Mouse (Mus musculus): Measurements from ENCODE around the gene Dvl1.

Dvl1 gene

GRCm38 (mm10) chr4:155846871-155847578, at the start of gene Dvl1:
Dvl1 (plus strand) TSS chr4:155847402.
- DNase-seq (ENCODE audit: low read depth), result no peak

- DNase-seq (ENCODE audit: low read depth), result no peak
Observed at GRCm38 (mm10) chr4:155802075-155802474, 45.1 kb upstream of the Dvl1 start.

GRCm38 (mm10) chr4:155802741-155803339, 44.4 kb upstream of the Dvl1 start, which contains the start of gene Mrpl20:
Mrpl20 (plus strand) TSS chr4:155802878.
- peak; percentile 42 for DNase-seq (ENCODE audit: low read depth)

GRCm38 (mm10) chr4:155803340-155804041, 43.7 kb upstream of the Dvl1 start:
- DNase-seq (ENCODE audit: low read depth), result peak; percentile 95

GRCm38 (mm10) chr4:155807841-155808240, 39.4 kb upstream of the Dvl1 start:
- no peak for DNase-seq (ENCODE audit: low read depth)

GRCm38 (mm10) chr4:155811929-155812664, 35.1 kb upstream of the Dvl1 start, which contains the start of gene Ccnl2:
Ccnl2 (plus strand) TSS chr4:155812489.
- peak; percentile 93 for DNase-seq (ENCODE audit: low read depth)

GRCm38 (mm10) chr4:155812665-155813181, 34.5 kb upstream of the Dvl1 start:
- no peak for DNase-seq (ENCODE audit: low read depth)

- DNase-seq (ENCODE audit: low read depth), result no peak
Observed at GRCm38 (mm10) chr4:155817533-155817932, 29.7 kb upstream of the Dvl1 start.

GRCm38 (mm10) chr4:155821025-155821424, 26.2 kb upstream of the Dvl1 start:
- no peak for DNase-seq (ENCODE audit: low read depth)

- no peak for DNase-seq (ENCODE audit: low read depth)
Observed at GRCm38 (mm10) chr4:155823443-155823842, 23.8 kb upstream of the Dvl1 start.

- DNase-seq (ENCODE audit: low read depth), result no peak
Observed at GRCm38 (mm10) chr4:155829866-155830265, 17.3 kb upstream of the Dvl1 start.

GRCm38 (mm10) chr4:155830596-155830995, 16.6 kb upstream of the Dvl1 start:
- DNase-seq (ENCODE audit: low read depth), result no peak

GRCm38 (mm10) chr4:155831205-155831766, 15.9 kb upstream of the Dvl1 start, which contains the start of gene Aurkaip1:
Aurkaip1 (plus strand) TSS chr4:155831272.
- peak; percentile 95 for DNase-seq (ENCODE audit: low read depth)

GRCm38 (mm10) chr4:155831831-155832230, 15.4 kb upstream of the Dvl1 start:
- no peak for DNase-seq (ENCODE audit: low read depth)

- no peak for DNase-seq (ENCODE audit: low read depth)
Observed at GRCm38 (mm10) chr4:155832321-155832720, 14.9 kb upstream of the Dvl1 start.

GRCm38 (mm10) chr4:155833234-155833633, 14.0 kb upstream of the Dvl1 start:
- no peak for DNase-seq (ENCODE audit: low read depth)

- peak; percentile 68 for DNase-seq (ENCODE audit: low read depth)
Observed at GRCm38 (mm10) chr4:155833836-155834235, 13.4 kb upstream of the Dvl1 start.

- no peak for DNase-seq (ENCODE audit: low read depth)
Observed at GRCm38 (mm10) chr4:155837404-155838010, 9.7 kb upstream of the Dvl1 start.

GRCm38 (mm10) chr4:155838187-155839153, 8.7 kb upstream of the Dvl1 start:
- no peak for DNase-seq (ENCODE audit: low read depth)

- no peak for DNase-seq (ENCODE audit: low read depth)
Observed at GRCm38 (mm10) chr4:155839483-155839910, 7.7 kb upstream of the Dvl1 start, which contains the start of gene Mxra8. Mxra8 (plus strand) TSS chr4:155839680.
